Mouse (Mus musculus): ENCODE results near the gene Tspan15. TPM values are rescaled to one million over a fixed set of nuclear protein-coding genes. Genes with fewer than 3 reads are reported as not detected.

Gene Tspan15
- polyA plus RNA-seq (2015; fragmentation: Nextera tagmentation; extraction: Ambion mirVana): 47.0 and 49.8 TPM in 2 replicates

- Histone ChIP-seq H3K4me3 (replicated peaks; ENCODE audit: low read depth, low read length) (peak within 1 kb of the TSS; percentile 45), H3K4me1 (replicated peaks; ENCODE audit: insufficient read depth, low read length) (0 out of 2 replicates have a peak, but pooled peaks cover 10% of the 10 kb centered on the region), H3K4me2 (ENCODE audit: low read length) (peak within 1 kb of the TSS; percentile 89), H3K9me3 (replicated peaks; ENCODE audit: low read length) (no peaks in the 10 kb centered on the region), H3K27ac (peak within 1 kb of the TSS; percentile 20), H3K36me3 (ENCODE audit: insufficient read depth, low read length) (no peaks in the 10 kb centered on the region), H3K27me3 (ENCODE audit: insufficient read depth, low read length) (no peaks in the 10 kb centered on the region), H3K9ac (ENCODE audit: low read depth, low read length) (peak within 1 kb of the TSS; percentile 66)
- peak; percentile 94 for ATAC-seq (replicated peaks; ENCODE audit: low FRiP score, low read depth)
- WGBS: under 1% methylated on average over 59 of the region's 59 CpGs
- TF ChIP-seq CTCF (IDR thresholded peaks at IDR 0.05; ENCODE audit: low read depth): no peak
- DNase-seq (ENCODE audit: low spot score): peak; percentile 97
These were observed at the start of gene Tspan15 for GRCm38 (mm10) chr10:62230708-62231394. Gene Tspan15 (minus strand): TSS chr10:62231251.

- ATAC-seq (replicated peaks; ENCODE audit: low FRiP score, low read depth): no peak
- no peaks in the 10 kb centered on the region for H3K9me3 ChIP-seq (replicated peaks; ENCODE audit: low read length)
- WGBS: 78% methylated on average over 4 of the region's 4 CpGs
These were observed 48.6 kb upstream of the Tspan15 start for GRCm38 (mm10) chr10:62279671-62280070.

GRCm38 (mm10) chr10:62279066-62279465, 48.0 kb upstream of the Tspan15 start:
- no peak for TF ChIP-seq CTCF (IDR thresholded peaks at IDR 0.05; ENCODE audit: low read depth)
- Histone ChIP-seq H3K4me2 (ENCODE audit: low read length) (no peak overlapping the region), H3K36me3 (ENCODE audit: insufficient read depth, low read length) (peaks cover 29% of the 10 kb centered on the region; the same call in 1 of the 2 replicates), H3K27me3 (ENCODE audit: insufficient read depth, low read length) (no peaks in the 10 kb centered on the region), H3K27ac (no peak overlapping the region), H3K9ac (ENCODE audit: low read depth, low read length) (no peak overlapping the region), H3K4me3 (replicated peaks; ENCODE audit: low read depth, low read length) (no peak overlapping the region), H3K9me3 (replicated peaks; ENCODE audit: low read length) (no peaks in the 10 kb centered on the region), H3K4me1 (replicated peaks; ENCODE audit: insufficient read depth, low read length) (no peaks in the 10 kb centered on the region)
- ATAC-seq (replicated peaks; ENCODE audit: low FRiP score, low read depth) (no peak), DNase-seq (ENCODE audit: low spot score) (peak; percentile 70)
- WGBS: 71% methylated on average over 3 of the region's 3 CpGs

More at GRCm38 (mm10) chr10:62279671-62280070, 48.6 kb upstream of the Tspan15 start:
- DNase-seq (ENCODE audit: low spot score): no peak
- H3K4me1 ChIP-seq (replicated peaks; ENCODE audit: insufficient read depth, low read length): no peaks in the 10 kb centered on the region
- H3K4me2 ChIP-seq (ENCODE audit: low read length): no peak overlapping the region
- H3K36me3 ChIP-seq (ENCODE audit: insufficient read depth, low read length): peaks cover 33% of the 10 kb centered on the region
- TF ChIP-seq CTCF (IDR thresholded peaks at IDR 0.05; ENCODE audit: low read depth): no peak
- H3K27ac ChIP-seq: no peak overlapping the region
- no peak overlapping the region for H3K4me3 ChIP-seq (replicated peaks; ENCODE audit: low read depth, low read length)
- no peaks in the 10 kb centered on the region for H3K27me3 ChIP-seq (ENCODE audit: insufficient read depth, low read length)
- H3K9ac ChIP-seq (ENCODE audit: low read depth, low read length): no peak overlapping the region

GRCm38 (mm10) chr10:62277499-62278293, 46.6 kb upstream of the Tspan15 start:
- H3K4me1 ChIP-seq (replicated peaks; ENCODE audit: insufficient read depth, low read length): no peaks in the 10 kb centered on the region
- H3K9me3 ChIP-seq (replicated peaks; ENCODE audit: low read length): no peaks in the 10 kb centered on the region
- no peak overlapping the region for H3K4me2 ChIP-seq (ENCODE audit: low read length)
- no peak overlapping the region for H3K4me3 ChIP-seq (replicated peaks; ENCODE audit: low read depth, low read length)
- WGBS: 93% methylated on average over 18 of the region's 19 CpGs
- DNase-seq (ENCODE audit: low spot score): no peak
- no peak overlapping the region for H3K9ac ChIP-seq (ENCODE audit: low read depth, low read length)
- H3K27me3 ChIP-seq (ENCODE audit: insufficient read depth, low read length): no peaks in the 10 kb centered on the region
- no peak overlapping the region for H3K27ac ChIP-seq
- no peak for TF ChIP-seq CTCF (IDR thresholded peaks at IDR 0.05; ENCODE audit: low read depth)
- peaks cover 26% of the 10 kb centered on the region; the same call in 1 of the 2 replicates for H3K36me3 ChIP-seq (ENCODE audit: insufficient read depth, low read length)
- no peak for ATAC-seq (replicated peaks; ENCODE audit: low FRiP score, low read depth)

GRCm38 (mm10) chr10:62275235-62275634, 44.2 kb upstream of the Tspan15 start:
- TF ChIP-seq CTCF (IDR thresholded peaks at IDR 0.05; ENCODE audit: low read depth): peak; percentile 92
- DNase-seq (ENCODE audit: low spot score): peak; percentile 81

GRCm38 (mm10) chr10:62269278-62269677, 38.2 kb upstream of the Tspan15 start:
- Histone ChIP-seq H3K9ac (ENCODE audit: low read depth, low read length) (no peak overlapping the region), H3K27me3 (ENCODE audit: insufficient read depth, low read length) (no peaks in the 10 kb centered on the region), H3K4me1 (replicated peaks; ENCODE audit: insufficient read depth, low read length) (no peaks in the 10 kb centered on the region), H3K4me2 (ENCODE audit: low read length) (no peak overlapping the region), H3K36me3 (ENCODE audit: insufficient read depth, low read length) (peaks cover 6% of the 10 kb centered on the region; the same call in 1 of the 2 replicates), H3K27ac (no peak overlapping the region), H3K9me3 (replicated peaks; ENCODE audit: low read length) (no peaks in the 10 kb centered on the region), H3K4me3 (replicated peaks; ENCODE audit: low read depth, low read length) (no peak overlapping the region)
- TF ChIP-seq CTCF (IDR thresholded peaks at IDR 0.05; ENCODE audit: low read depth): no peak
- no peak for DNase-seq (ENCODE audit: low spot score)
- ATAC-seq (replicated peaks; ENCODE audit: low FRiP score, low read depth): no peak
- WGBS: 78% methylated on average over 16 of the region's 16 CpGs

More at GRCm38 (mm10) chr10:62275235-62275634, 44.2 kb upstream of the Tspan15 start:
- Histone ChIP-seq H3K4me3 (replicated peaks; ENCODE audit: low read depth, low read length) (no peak overlapping the region), H3K27me3 (ENCODE audit: insufficient read depth, low read length) (no peaks in the 10 kb centered on the region), H3K36me3 (ENCODE audit: insufficient read depth, low read length) (peaks cover 9% of the 10 kb centered on the region; the same call in 1 of the 2 replicates), H3K27ac (no peak overlapping the region), H3K4me2 (ENCODE audit: low read length) (no peak overlapping the region), H3K4me1 (replicated peaks; ENCODE audit: insufficient read depth, low read length) (no peaks in the 10 kb centered on the region), H3K9me3 (replicated peaks; ENCODE audit: low read length) (no peaks in the 10 kb centered on the region), H3K9ac (ENCODE audit: low read depth, low read length) (no peak overlapping the region)
- 36% methylated on average over 4 of the region's 4 CpGs for WGBS
- ATAC-seq (replicated peaks; ENCODE audit: low FRiP score, low read depth): 0 out of 2 replicates have a peak, but pooled peaks have one; percentile 29

Measured in kidney, postnatal 0 days (tissue).